Mouse (Mus musculus) embryo, embryonic 11 days (tissue): ENCODE measurements around the gene Olfr107.

Source experiments
- DNase-seq: peaks from one replicate; pipeline ENCODE4 v3.0.0-alpha.2; 2015

Gene Olfr107

DNA sequence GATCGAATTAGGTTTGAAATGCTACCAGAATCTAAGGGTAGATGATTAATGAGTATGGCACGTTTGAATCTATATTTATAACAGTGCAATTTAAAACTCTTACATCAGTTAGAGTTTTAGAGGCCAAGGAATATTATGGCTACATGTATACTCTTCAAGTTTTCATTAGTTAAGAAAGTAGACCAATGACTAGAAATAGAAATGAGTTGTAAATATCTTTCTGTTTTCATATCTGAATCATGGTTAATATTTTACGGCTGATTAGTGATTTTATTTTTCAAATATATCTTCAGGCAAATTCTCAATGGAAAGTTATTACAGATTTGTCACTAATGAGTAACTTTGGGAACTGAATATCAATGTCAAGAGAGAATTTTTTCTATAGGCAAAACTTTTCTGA is at the start of gene Olfr107:
TSS of gene Olfr107 (plus strand) at position 301 of the 400 bp plus-strand sequence.
- DNase-seq: no peak

DNA sequence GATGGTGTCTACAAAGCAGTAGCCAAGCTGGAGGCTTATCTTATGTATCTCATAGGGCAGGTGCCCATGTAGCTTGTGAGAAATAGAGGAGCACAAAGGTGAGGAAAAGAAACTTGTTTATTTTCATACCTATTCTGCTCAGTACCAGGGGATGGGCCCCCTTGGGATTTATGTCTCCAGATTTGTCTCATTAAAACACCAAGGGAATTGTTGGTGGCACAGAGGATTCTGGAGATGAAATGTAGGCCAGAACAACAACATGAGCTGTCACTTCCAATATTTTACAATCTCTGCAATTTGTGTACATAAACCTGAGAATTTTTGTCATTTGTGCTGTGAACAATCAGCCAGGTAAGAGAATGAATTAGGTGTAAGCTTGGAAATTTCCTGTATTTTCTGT is 39.7 kb upstream of the Olfr107 start, which contains the start of gene Olfr104-ps:
TSS of gene Olfr104-ps (plus strand) at position 301 of the 400 bp plus-strand sequence.
- no peak for DNase-seq

DNA sequence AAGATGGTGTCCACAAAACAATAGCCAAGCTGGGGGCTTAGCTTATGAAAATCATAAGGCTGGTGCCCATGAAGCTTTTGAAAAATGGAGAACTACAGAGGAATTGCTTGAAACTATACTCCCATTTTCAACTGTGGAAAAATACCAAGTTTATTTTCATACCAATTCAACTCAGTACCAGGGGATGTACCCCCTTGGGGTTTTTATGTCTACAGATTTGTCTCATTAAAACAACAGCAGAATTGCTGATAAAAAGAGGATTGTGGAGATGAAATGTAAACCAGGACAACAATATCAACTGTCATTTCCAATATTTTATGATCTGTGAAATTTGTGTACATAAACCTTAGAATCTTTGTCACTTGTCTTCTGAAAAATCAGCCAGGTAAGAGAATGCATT is 20.3 kb upstream of the Olfr107 start, which contains the start of gene Olfr105-ps:
TSS of gene Olfr105-ps (plus strand) at position 301 of the 400 bp plus-strand sequence.
- no peak for DNase-seq

DNA sequence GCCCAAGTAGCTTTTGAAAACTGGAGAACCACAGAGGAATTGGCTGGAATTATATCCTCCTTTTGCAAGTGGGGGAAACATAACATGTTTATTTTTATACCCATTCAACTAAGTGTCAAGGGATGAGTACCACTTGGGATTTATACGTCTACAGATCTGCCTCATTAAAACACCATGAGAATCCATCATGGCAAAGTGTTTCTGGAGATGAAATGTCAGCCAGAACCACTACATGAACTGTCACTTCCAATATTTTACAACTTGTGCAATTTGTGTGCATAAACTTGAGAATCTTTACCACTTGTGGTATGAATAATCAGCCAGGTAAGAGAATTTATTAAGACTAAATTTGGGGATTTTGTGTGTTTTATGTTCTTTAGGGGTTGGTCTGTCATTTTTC is 8.9 kb upstream of the Olfr107 start, which contains the start of gene Olfr106-ps:
TSS of gene Olfr106-ps (plus strand) at position 301 of the 400 bp plus-strand sequence.
- no peak for DNase-seq

GRCm38 (mm10) chr17:37413380-37413779 is 14.4 kb downstream of the Olfr107 start:
- no peak for DNase-seq

GRCm38 (mm10) chr17:37445180-37445579 is 46.2 kb downstream of the Olfr107 start, which contains the start of gene Olfr108:
Gene Olfr108 (plus strand): TSS chr17:37445480.
- no peak for DNase-seq
